Mouse (Mus musculus): Measurements from ENCODE around the gene Trim25.

Trim25 gene

GRCm38 (mm10) chr11:89065297-89065696 is 66.1 kb downstream of the Trim25 start:
- DNase-seq (ENCODE audit: low spot score), result no peak

- no peak for DNase-seq (ENCODE audit: low spot score)
Measured at GRCm38 (mm10) chr11:89066126-89066525, 67.0 kb downstream of the Trim25 start.

GRCm38 (mm10) chr11:89066750-89067149 is 67.6 kb downstream of the Trim25 start, which contains the start of gene Dgke:
Dgke (minus strand) TSS chr11:89066850.
- DNase-seq (ENCODE audit: low spot score), result no peak

GRCm38 (mm10) chr11:89067301-89067822 is 68.2 kb downstream of the Trim25 start:
- no peak for DNase-seq (ENCODE audit: low spot score)

GRCm38 (mm10) chr11:89067871-89068490 is 68.8 kb downstream of the Trim25 start:
- no peak for DNase-seq (ENCODE audit: low spot score)

GRCm38 (mm10) chr11:89068649-89069048 is 69.5 kb downstream of the Trim25 start:
- DNase-seq (ENCODE audit: low spot score), result no peak

- no peak for DNase-seq (ENCODE audit: low spot score)
Measured at GRCm38 (mm10) chr11:89069303-89069702, 70.1 kb downstream of the Trim25 start.

Data from layer of hippocampus, adult 9-10 months (tissue).